ENCODE assay signal across 8 mouse cellular contexts in genomic region chr12:104851711-104852508, GRCm38 (mm10). TPM values are rescaled to one million over a fixed set of nuclear protein-coding genes. Genes with fewer than 3 reads are reported as not detected.
A peak's percentile ranks its signal among the peaks of the same experiment; 100 is the strongest.
DNase-seq lines count a peak whose midpoint lies in the region; ATAC-seq and TF ChIP-seq lines count a peak whose summit lies in the region.

No protein-coding gene starts in this region.

- H3K27me3 ChIP-seq in embryonic facial prominence, embryonic 14.5 days (replicated peaks; ENCODE audit: control insufficient read depth, insufficient read depth, low read length) = no peaks in the 10 kb centered on the region
- H3K27me3 ChIP-seq in heart, postnatal 0 days (ENCODE audit: control insufficient read depth, insufficient read depth, low read length) = no peaks in the 10 kb centered on the region
- H3K27me3 ChIP-seq in stomach, embryonic 16.5 days (ENCODE audit: control insufficient read depth, insufficient read depth, low read length) = no peaks in the 10 kb centered on the region

- ATAC-seq in embryonic facial prominence, embryonic 14.5 days (ENCODE audit: low read depth) = peak; percentile 87
- ATAC-seq in heart, postnatal 0 days (ENCODE audit: insufficient read depth, low read depth) = peak; percentile 71
- peak; percentile 89 for ATAC-seq in stomach, embryonic 16.5 days (ENCODE audit: insufficient read depth, low FRiP score)

- no peak overlapping the region for H3K27ac ChIP-seq in embryonic facial prominence, embryonic 14.5 days (replicated peaks; ENCODE audit: low read depth, low read length)
- H3K27ac ChIP-seq in heart, postnatal 0 days (ENCODE audit: low read depth) = no peak overlapping the region
- no peak overlapping the region for H3K27ac ChIP-seq in stomach, embryonic 16.5 days (ENCODE audit: low read length)

- peak overlapping the region; percentile 43 for H3K4me2 ChIP-seq in embryonic facial prominence, embryonic 14.5 days (ENCODE audit: low read depth, low read length)
- no peak overlapping the region for H3K4me2 ChIP-seq in heart, postnatal 0 days (ENCODE audit: low read depth, low read length)
- peak overlapping the region; percentile 45 for H3K4me2 ChIP-seq in stomach, embryonic 16.5 days (ENCODE audit: low read depth, low read length)

- H3K9me3 ChIP-seq in embryonic facial prominence, embryonic 14.5 days (ENCODE audit: control insufficient read depth, low read length) = no peaks in the 10 kb centered on the region
- H3K9me3 ChIP-seq in heart, postnatal 0 days (replicated peaks; ENCODE audit: control insufficient read depth, low read length) = no peaks in the 10 kb centered on the region
- H3K9me3 ChIP-seq in stomach, embryonic 16.5 days (replicated peaks; ENCODE audit: control insufficient read depth, low read length) = no peaks in the 10 kb centered on the region

- TF ChIP-seq CTCF in heart, postnatal 0 days (IDR thresholded peaks at IDR 0.05; ENCODE audit: low read depth) = no peak

- peak overlapping the region; percentile 3; the same call in 1 of the 2 replicates for H3K4me3 ChIP-seq in embryonic facial prominence, embryonic 14.5 days (ENCODE audit: low read depth, low read length)
- no peak overlapping the region for H3K4me3 ChIP-seq in heart, postnatal 0 days (ENCODE audit: low read depth, low read length)
- peak overlapping the region; percentile 7; the same call in 1 of the 2 replicates for H3K4me3 ChIP-seq in stomach, embryonic 16.5 days (replicated peaks; ENCODE audit: low read length)

- no peak for TF ChIP-seq EP300 in heart, postnatal 0 days (IDR thresholded peaks at IDR 0.05; ENCODE audit: low read depth)

- H3K36me3 ChIP-seq in embryonic facial prominence, embryonic 14.5 days (ENCODE audit: control insufficient read depth, insufficient read depth, low read length) = no peaks in the 10 kb centered on the region
- no peaks in the 10 kb centered on the region for H3K36me3 ChIP-seq in heart, postnatal 0 days (replicated peaks; ENCODE audit: control insufficient read depth, insufficient read depth, low read length)
- no peaks in the 10 kb centered on the region for H3K36me3 ChIP-seq in stomach, embryonic 16.5 days (ENCODE audit: control insufficient read depth, insufficient read depth, low read length)

- 22% methylated on average over 16 of the region's 16 CpGs for WGBS in embryonic facial prominence, embryonic 14.5 days
- 25% methylated on average over 16 of the region's 16 CpGs for WGBS in heart, postnatal 0 days
- 15% methylated on average over 16 of the region's 16 CpGs for WGBS in stomach, embryonic 16.5 days

- peak; percentile 15 for DNase-seq in thymus, postnatal 14 days
- DNase-seq in thymus, postnatal 36 days = no peak
- DNase-seq in embryonic facial prominence, embryonic 14.5 days (ENCODE audit: low spot score) = peak; percentile 91
- DNase-seq in heart, postnatal 0 days (ENCODE audit: low spot score) = peak; percentile 20
- peak; percentile 77 for DNase-seq in kidney, postnatal 14 days
- DNase-seq in lung, postnatal 14 days = peak; percentile 57
- no peak for DNase-seq in frontal cortex, postnatal 36 days (ENCODE audit: low spot score in 2 of 2)

- peaks cover 17% of the 10 kb centered on the region; the same call in 1 of the 2 replicates for H3K4me1 ChIP-seq in embryonic facial prominence, embryonic 14.5 days (ENCODE audit: control insufficient read depth, insufficient read depth, low read length)
- H3K4me1 ChIP-seq in heart, postnatal 0 days (ENCODE audit: control insufficient read depth, insufficient read depth) = no peaks in the 10 kb centered on the region
- H3K4me1 ChIP-seq in stomach, embryonic 16.5 days (ENCODE audit: control insufficient read depth, insufficient read depth, low read length) = peaks cover 12% of the 10 kb centered on the region; the same call in 1 of the 2 replicates

- H3K9ac ChIP-seq in embryonic facial prominence, embryonic 14.5 days (ENCODE audit: low read depth, low read length) = no peak overlapping the region
- no peak overlapping the region for H3K9ac ChIP-seq in heart, postnatal 0 days (replicated peaks; ENCODE audit: low read depth, low read length)
- H3K9ac ChIP-seq in stomach, embryonic 16.5 days (ENCODE audit: low read length) = 0 out of 2 replicates have a peak overlapping the region, but pooled peaks have one; percentile 17

RNA-seq across cellular contexts. Expression of gene Clmn, which starts 13.0 kb away (rescaled TPM):
- polyA plus RNA-seq in embryonic facial prominence, embryonic 14.5 days (2014; fragmentation: Nextera tagmentation; extraction: Ambion mirVana) = 2.4 and 3.2 TPM in 2 replicates
- total RNA-seq in heart, postnatal 0 days (2014; rRNA removed; ENCODE audit: low replicate concordance) = 0.31 and 0.70 TPM in 2 replicates
- 0.22 and 0.31 TPM in 2 replicates for polyA plus RNA-seq in heart, postnatal 0 days (2015; fragmentation: Nextera tagmentation; extraction: Ambion mirVana)
- polyA plus RNA-seq in stomach, embryonic 16.5 days (2015; fragmentation: Nextera tagmentation; extraction: Ambion mirVana) = 2.3 and 2.5 TPM in 2 replicates

Comparison
In these comparisons a context has a peak if more than half of its experiments do, and no peak if none do; other contexts are left out.
1. DNase-seq: peak in thymus, postnatal 14 days (single experiment), embryonic facial prominence, embryonic 14.5 days (single experiment), heart, postnatal 0 days (single experiment), kidney, postnatal 14 days (single experiment) and lung, postnatal 14 days (single experiment); none in thymus, postnatal 36 days (0 of 2) and frontal cortex, postnatal 36 days (0 of 2).
2. Peak in every context shown above with its lines, with median percentiles within 50 percentile points of each other: ATAC-seq.